Mouse (Mus musculus): ENCODE results near the gene Inafm2.

DNA sequence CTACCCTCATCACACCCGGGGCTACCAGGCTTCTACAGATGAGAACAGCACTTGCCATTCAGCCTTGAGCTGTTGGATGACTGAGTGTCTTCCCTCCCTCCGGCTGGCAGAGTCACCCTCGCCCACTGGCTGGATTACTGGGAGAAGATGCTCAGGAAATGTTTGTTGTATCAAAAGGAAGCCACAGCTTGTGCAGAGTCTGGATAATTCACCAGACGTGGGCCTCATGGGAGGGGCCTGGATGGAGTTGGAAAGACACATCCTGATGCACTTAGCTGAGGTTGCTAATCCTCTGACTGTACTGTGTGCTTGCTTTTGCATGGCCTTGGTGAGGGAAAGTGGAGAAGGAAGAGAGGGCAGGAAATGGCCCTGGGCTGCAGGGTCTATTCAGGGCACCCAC lies 10.5 kb downstream of the Inafm2 start:
- TF ChIP-seq CTCF (IDR thresholded peaks at IDR 0.05; ENCODE audit: borderline replicate concordance, extremely low read depth, insufficient read depth, insufficient read length) = no peak
- TF ChIP-seq POLR2A (IDR thresholded peaks at IDR 0.05; ENCODE audit: borderline replicate concordance, extremely low read depth, insufficient read depth, insufficient read length, poor library complexity, severe bottlenecking) = no peak

Data from brain, embryonic 14.5 days (tissue).